Mouse (Mus musculus): Measurements from ENCODE around the gene Lamp1. TPM values are rescaled to one million over a fixed set of nuclear protein-coding genes. Genes with fewer than 3 reads are reported as not detected.

Lamp1 gene
- polyA plus RNA-seq, 1 experiment from 2014 or later: 930 TPM

DNA sequence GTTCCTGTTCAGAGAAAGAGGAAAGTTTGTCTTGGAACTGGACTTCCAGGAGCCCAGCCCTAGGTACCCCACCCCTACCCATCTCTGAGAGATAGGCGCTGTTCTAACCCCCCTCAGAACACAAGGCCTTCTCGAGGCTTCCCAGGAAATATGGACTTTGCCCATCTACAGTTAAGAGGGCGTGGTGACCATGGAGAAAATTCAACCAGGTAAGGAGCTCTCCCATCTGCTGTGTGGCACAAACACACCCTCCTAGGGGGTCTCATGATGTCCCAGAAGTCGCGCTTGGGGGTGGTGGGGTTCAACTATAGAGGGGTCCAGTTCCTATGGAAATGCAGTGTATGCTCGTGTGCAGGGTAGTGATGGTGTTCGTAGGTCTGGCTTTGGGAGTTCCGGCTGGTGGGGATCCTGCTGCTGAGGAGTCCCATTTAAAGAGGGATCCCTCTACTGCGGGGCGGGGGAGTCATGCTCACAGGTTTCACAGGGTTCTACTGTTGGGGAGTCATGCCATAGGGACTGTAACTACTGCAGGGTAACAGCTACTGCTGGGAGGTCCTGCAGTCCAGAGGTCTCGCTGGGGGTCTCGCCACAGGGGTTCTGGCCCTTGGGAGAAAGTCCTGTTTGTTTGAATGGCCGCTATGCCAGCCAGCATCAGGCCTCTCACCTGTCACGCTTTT is 40.6 kb downstream of the Lamp1 start:
- no peak for DNase-seq (ENCODE audit: low read depth, low spot score)
- CTCF ChIA-PET: no interaction called here
- POLR2A ChIA-PET: no interaction called here
- no peak for TF ChIP-seq CTCF (IDR thresholded peaks at IDR 0.05)
- H3K27me3 ChIP-seq: no peaks in the 10 kb centered on the region
- ATAC-seq: no peak
- in situ Hi-C loops (cut with MboI; ENCODE audit: low pct_unique_long_range_greater_than_20kb): no loop called here

DNA sequence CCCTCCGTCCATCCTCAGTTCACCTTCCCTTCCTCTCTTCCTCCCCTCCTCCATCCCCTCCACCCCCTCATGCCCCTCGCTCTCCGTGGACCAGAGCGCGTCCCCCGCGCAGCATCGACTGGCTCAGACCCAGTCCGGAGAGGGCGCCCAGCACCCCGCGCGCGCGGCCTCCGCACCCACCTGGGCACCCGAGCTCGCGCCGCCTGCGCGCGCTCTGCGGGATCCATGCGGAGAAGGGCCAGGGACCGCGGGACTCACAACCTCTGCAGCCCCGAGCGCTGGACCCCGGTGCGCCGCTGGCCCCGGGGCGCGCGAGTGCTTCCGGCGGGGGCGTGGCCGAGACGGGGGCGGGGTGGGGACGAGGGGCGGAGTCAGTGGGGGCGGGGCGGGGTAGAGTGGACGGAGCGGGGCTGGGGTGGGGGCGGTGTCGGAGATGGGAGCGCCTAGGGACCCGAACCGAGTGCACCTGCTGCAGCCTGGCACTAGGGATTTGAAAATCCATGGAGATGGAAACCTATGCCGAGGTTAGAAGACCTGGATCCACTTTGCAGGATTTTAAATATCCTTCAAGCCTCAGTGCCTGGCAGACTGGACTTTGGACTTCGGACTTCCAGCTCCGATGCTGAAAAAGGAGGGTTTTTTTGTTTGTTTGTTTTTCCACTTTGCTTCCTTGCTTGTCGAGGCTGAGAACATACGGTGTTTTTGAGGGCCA is 41.5 kb downstream of the Lamp1 start, which contains the start of gene Grtp1:
Grtp1 (minus strand) TSS at position 320 of the 712 bp plus-strand sequence.
- ChIA-PET POLR2A (no interaction called here), CTCF (no interaction called here)
- no peak for TF ChIP-seq CTCF (IDR thresholded peaks at IDR 0.05)
- ATAC-seq (peak; percentile 29), DNase-seq (ENCODE audit: low read depth, low spot score) (no peak)
- in situ Hi-C loops (cut with MboI; ENCODE audit: low pct_unique_long_range_greater_than_20kb): no loop called here
- no peaks in the 10 kb centered on the region for H3K27me3 ChIP-seq

DNA sequence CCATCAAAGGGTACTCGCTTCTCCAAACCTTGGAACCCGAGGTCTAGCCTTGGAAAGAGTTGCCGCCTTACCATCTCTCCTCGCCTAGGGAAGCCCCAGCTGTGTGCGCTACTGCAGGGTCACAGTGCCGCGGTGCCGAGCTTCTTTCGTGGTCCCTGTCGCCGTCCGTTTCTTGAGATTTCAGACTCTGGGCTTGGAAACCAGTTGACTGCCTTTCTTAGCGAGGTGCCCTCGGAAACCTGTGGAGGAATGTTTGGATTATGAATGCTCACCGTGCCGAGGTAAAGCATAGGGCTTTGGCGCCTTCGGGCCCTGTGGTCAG is 42.0 kb downstream of the Lamp1 start:
- no peak for DNase-seq (ENCODE audit: low read depth, low spot score)
- H3K27me3 ChIP-seq: no peaks in the 10 kb centered on the region
- no peak for ATAC-seq
- TF ChIP-seq CTCF (IDR thresholded peaks at IDR 0.05): no peak
- in situ Hi-C loops (cut with MboI; ENCODE audit: low pct_unique_long_range_greater_than_20kb): no loop called here
- ChIA-PET CTCF (no interaction called here), POLR2A (no interaction called here)

DNA sequence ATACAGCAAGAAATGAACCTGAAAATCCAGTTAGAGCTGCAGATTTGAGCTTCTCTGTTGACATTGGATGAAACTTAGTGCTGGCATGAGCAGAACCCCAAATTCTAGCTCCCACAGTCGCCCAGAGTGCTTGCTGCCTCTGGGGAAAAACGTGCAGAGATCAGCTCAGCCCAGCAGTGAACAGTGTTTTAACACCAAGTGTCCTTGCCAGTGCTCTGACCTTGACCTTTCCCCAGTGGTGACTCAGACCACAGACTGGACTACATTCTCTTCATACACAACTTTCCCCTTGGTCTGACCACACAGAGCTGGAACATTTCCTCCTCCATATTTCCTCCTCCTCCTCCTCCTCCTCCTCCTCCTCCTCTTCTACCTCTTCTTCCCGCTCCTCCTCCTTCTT is 43.1 kb downstream of the Lamp1 start:
- no peak for TF ChIP-seq CTCF (IDR thresholded peaks at IDR 0.05)
- POLR2A ChIA-PET: interaction anchor here (1.4 kb wide), 1 partner anchor 9 kb away, joined by 3 read pairs; no protein-coding TSS in a partner anchor
- in situ Hi-C loops (cut with MboI; ENCODE audit: low pct_unique_long_range_greater_than_20kb): no loop called here
- H3K27me3 ChIP-seq: no peaks in the 10 kb centered on the region
- DNase-seq (ENCODE audit: low read depth, low spot score) (no peak), ATAC-seq (no peak)
- CTCF ChIA-PET: interaction anchor here (1.9 kb wide), 1 partner anchor 11 kb away, joined by 4 read pairs; no protein-coding TSS in a partner anchor

DNA sequence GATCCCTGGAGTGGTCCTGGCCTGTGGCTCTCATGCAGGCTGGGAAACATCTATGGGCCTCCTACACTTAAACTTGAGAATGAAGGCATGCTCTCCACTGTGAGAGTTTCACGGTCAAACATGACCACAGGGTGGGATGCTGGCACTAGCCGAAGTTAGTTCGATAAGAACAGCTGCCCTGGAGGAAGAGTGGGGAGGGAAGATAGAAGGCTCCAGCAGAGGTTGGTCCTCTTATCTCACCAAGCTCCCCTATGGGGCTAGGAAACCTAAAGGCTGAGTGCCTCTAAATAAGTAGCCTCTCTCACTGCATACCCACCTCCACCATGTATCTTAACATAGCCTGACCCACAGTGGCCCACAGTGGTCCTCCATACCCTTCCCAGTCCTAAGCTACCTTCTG is 43.8 kb downstream of the Lamp1 start:
- in situ Hi-C loops (cut with MboI; ENCODE audit: low pct_unique_long_range_greater_than_20kb): no loop called here
- no peak for ATAC-seq
- TF ChIP-seq CTCF (IDR thresholded peaks at IDR 0.05): no peak
- ChIA-PET CTCF (interaction anchor here (1.2 to 1.9 kb wide), 2 partner anchors 11 to 43 kb away, joined by 3 to 4 read pairs; no protein-coding TSS in a partner anchor), POLR2A (interaction anchor here (1.4 kb wide), 1 partner anchor 8 kb away, joined by 3 read pairs; no protein-coding TSS in a partner anchor)
- H3K27me3 ChIP-seq: no peaks in the 10 kb centered on the region
- no peak for DNase-seq (ENCODE audit: low read depth, low spot score)

DNA sequence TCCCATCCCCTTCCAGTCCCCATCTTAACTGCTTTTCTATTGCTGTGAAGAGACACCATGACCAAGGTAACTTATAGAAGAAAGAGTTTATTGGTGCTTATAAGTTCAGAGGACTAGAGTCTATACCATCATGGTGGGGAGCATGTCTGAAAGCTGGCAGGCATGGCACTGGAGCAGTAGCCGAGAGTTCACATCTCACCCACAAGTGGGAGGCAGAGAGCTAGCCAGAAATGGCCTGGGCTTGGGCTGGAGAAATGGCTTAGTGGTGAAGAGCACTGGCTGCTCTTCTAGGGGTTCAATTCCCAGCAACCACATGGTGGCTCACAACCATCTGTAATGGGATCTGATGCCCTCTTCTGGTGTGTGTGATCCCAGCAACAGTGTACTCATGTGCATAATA is 44.5 kb downstream of the Lamp1 start:
- POLR2A ChIA-PET: interaction anchor here (1.4 kb wide), 1 partner anchor 8 kb away, joined by 3 read pairs; no protein-coding TSS in a partner anchor
- DNase-seq (ENCODE audit: low read depth, low spot score) (no peak), ATAC-seq (no peak)
- in situ Hi-C loops (cut with MboI; ENCODE audit: low pct_unique_long_range_greater_than_20kb): no loop called here
- no peaks in the 10 kb centered on the region for H3K27me3 ChIP-seq
- no peak for TF ChIP-seq CTCF (IDR thresholded peaks at IDR 0.05)
- CTCF ChIA-PET: interaction anchor here (1.2 to 1.9 kb wide), 2 partner anchors 12 to 44 kb away, joined by 3 to 4 read pairs; no protein-coding TSS in a partner anchor

DNA sequence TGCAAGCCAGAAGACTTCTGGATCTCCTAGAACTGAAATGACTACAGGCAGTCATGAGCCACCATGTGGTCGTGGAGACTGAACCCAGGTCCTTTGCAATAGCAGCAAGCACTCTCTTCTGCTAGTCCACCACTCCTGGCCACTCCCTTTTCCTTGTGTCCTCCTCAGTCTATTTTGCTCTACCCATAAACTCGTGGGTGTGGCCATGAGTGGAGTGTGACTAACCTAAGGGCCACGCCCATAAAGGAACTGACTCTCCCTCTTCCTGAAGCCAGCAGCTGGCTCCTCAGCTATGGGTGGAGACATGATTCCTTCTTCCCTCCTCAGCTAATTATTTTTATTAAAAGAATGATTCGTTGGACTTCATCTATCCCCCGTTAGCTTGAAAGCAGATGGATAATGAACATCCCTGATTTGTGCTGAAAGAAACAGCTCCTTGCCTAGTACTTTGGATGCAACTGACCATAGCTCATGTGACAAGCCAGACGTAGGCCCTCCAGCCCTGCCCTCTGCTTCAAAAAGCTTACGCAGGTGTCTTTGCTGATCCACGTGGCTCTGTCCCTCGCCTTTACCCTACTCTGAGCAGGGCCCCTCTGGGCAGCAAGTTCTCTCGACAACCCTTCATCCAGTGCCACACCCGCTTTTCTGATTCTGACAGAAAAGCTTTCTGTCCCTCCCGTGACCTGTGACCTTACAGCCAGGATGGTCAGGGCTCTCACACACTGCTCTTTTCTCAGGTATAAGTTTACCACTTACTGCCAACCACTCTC is 45.6 kb downstream of the Lamp1 start:
- no peak for ATAC-seq
- CTCF ChIA-PET: interaction anchor here (1.2 kb wide), 1 partner anchor 12 kb away, joined by 5 read pairs; no protein-coding TSS in a partner anchor
- POLR2A ChIA-PET: no interaction called here
- in situ Hi-C loops (cut with MboI; ENCODE audit: low pct_unique_long_range_greater_than_20kb): loop anchor here (5.0 kb wide), 1 partner anchor 227 kb away; no protein-coding TSS in a partner anchor
- no peak for TF ChIP-seq CTCF (IDR thresholded peaks at IDR 0.05)
- DNase-seq (ENCODE audit: low read depth, low spot score): no peak
- H3K27me3 ChIP-seq: no peaks in the 10 kb centered on the region

DNA sequence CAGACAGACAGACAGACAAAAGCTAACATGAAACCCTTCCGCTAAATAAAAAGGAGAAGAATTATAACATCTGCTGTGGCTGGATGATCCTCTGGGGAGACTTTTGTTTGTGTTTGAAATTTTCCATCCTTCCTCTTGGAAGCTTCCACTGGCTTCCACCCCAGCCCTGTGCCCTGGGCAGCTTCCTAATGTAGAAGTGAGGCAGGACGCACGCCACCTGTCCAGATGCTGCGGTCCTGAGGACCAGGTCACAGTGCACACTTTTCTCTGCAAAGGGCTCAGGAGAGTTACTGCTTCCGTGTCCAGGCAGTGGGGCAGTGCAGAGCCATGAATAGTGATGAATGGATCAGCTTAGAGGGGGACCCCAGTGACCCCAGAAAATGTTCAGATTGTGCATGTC is 46.4 kb downstream of the Lamp1 start:
- CTCF ChIA-PET: interaction anchor here (1.2 kb wide), 1 partner anchor 11 kb away, joined by 5 read pairs; no protein-coding TSS in a partner anchor
- H3K27me3 ChIP-seq: no peaks in the 10 kb centered on the region
- in situ Hi-C loops (cut with MboI; ENCODE audit: low pct_unique_long_range_greater_than_20kb): loop anchor here (5.0 kb wide), 1 partner anchor 228 kb away; no protein-coding TSS in a partner anchor
- POLR2A ChIA-PET: no interaction called here
- TF ChIP-seq CTCF (IDR thresholded peaks at IDR 0.05): no peak
- ATAC-seq (no peak), DNase-seq (ENCODE audit: low read depth, low spot score) (no peak)

DNA sequence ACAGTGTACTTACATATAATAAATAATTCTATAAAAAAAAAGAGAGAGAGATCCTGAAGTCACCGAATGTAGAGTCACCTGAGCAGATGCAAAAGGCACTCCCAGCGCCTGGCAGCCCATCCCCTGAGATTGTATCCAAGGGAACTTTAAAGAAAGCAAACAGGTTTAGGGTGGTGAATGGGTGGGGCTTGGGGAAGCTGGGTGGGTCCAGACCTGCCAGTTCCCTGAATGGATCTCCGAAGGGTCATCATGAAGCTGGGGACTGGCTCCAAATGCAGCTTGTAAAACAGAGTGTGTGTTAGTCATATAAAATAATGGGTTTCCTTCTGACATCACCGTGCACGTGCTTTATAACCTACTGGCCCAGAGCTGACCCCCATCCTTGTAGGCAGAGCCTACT is 47.3 kb downstream of the Lamp1 start:
- TF ChIP-seq CTCF (IDR thresholded peaks at IDR 0.05): no peak
- no peaks in the 10 kb centered on the region for H3K27me3 ChIP-seq
- in situ Hi-C loops (cut with MboI; ENCODE audit: low pct_unique_long_range_greater_than_20kb): loop anchor here (5.0 kb wide), 1 partner anchor 229 kb away; no protein-coding TSS in a partner anchor
- ChIA-PET CTCF (no interaction called here), POLR2A (interaction anchor here (0.7 kb wide), 1 partner anchor 42 kb away, joined by 5 read pairs; no protein-coding TSS in a partner anchor)
- ATAC-seq (no peak), DNase-seq (ENCODE audit: low read depth, low spot score) (no peak)

DNA sequence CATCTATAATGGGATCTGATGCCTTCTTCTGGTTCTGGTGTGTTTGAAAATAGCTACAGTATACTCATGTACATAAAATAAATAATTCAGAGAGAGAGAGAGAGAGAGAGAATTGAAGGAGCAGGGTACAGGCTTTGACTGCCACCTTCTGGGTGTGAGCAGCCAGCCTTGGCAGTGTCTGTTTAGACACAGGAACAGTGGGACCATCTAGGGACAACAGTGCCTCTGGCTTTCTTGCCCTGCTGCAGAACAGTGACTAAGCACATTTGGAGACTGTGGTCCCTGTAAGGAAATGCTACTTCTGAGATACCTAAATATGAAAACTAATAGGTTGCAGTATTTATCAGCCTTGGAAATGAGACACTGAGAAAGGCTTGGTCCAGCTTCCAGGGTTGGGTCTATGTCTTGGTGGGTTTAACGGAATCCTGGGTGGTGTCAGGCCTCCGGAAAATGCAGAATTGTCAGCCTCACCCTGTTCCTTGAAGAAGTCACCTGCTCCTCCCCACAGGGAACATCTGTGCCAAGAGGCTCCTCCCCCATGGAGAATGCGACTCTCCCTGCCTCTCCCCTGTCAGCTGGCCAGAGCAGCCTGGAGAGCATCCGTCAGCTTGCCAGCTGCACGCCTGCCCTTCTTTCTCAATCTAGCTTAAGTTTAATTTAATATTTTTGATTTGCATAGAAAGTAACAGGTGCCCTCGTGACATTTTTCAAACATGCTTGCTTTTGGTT is 49.8 kb downstream of the Lamp1 start:
- no peak for DNase-seq (ENCODE audit: low read depth, low spot score)

More for the DNA sequence above, 49.8 kb downstream of the Lamp1 start:
- ChIA-PET POLR2A (no interaction called here), CTCF (no interaction called here)
- ATAC-seq: no peak
- in situ Hi-C loops (cut with MboI; ENCODE audit: low pct_unique_long_range_greater_than_20kb): loop anchor here (5.0 kb wide), 1 partner anchor 231 kb away; no protein-coding TSS in a partner anchor
- no peaks in the 10 kb centered on the region for H3K27me3 ChIP-seq
- TF ChIP-seq CTCF (IDR thresholded peaks at IDR 0.05): no peak

All from Patski (cell line).